Mouse (Mus musculus) ES-E14 (cell line): ENCODE data around the gene Coq6. TPM values are rescaled to one million over a fixed set of nuclear protein-coding genes. Genes with fewer than 3 reads are reported as not detected.

Experiments
- DNase-seq: peaks from one replicate; pipeline ENCODE4 v3.0.0-alpha.2; 2013; ENCODE audit warnings: low read depth, low spot score
- H3K27ac ChIP-seq: 2 replicates; pipeline ENCODE4 v1.5.1; 2012; ENCODE audit warnings: low read depth, mild to moderate bottlenecking, low read length, moderate library complexity, mixed read lengths; ENCODE audit not compliant: poor library complexity, insufficient read depth, severe bottlenecking
- H3K36me3 ChIP-seq: 2 replicates; pipeline ENCODE4 v1.6.1; 2012; ENCODE audit warnings: mild to moderate bottlenecking, low read length, moderate library complexity, mixed read lengths; ENCODE audit not compliant: control insufficient read depth, poor library complexity, insufficient read depth, severe bottlenecking
- H3K4me1 ChIP-seq, 2 experiments: fragments of 150-350 bp in 1 of 2; sonication (generic) in 1 of 2; 2 replicates each; pipeline ENCODE4 v1.6.1; 2012; ENCODE audit warnings: low read length in 2 of 2, mild to moderate bottlenecking in 1 of 2, mixed read lengths in 1 of 2; ENCODE audit not compliant: control insufficient read depth in 2 of 2, insufficient read depth in 2 of 2, poor library complexity in 1 of 2
- H3K4me3 ChIP-seq, 2 experiments: fragments of 150-350 bp in 1 of 2; sonication (generic) in 1 of 2; 2 replicates each; pipeline ENCODE4 v1.5.1; 2012; ENCODE audit warnings: low read length in 2 of 2, low read depth in 1 of 2, mild to moderate bottlenecking in 1 of 2, mixed read lengths in 1 of 2; ENCODE audit not compliant: insufficient read depth in 1 of 2, poor library complexity in 1 of 2, severe bottlenecking in 1 of 2
- H3K9ac ChIP-seq: 2 replicates; pipeline ENCODE4 v1.6.1; 2012; ENCODE audit warnings: low read depth, mild to moderate bottlenecking, low read length, mixed read lengths; ENCODE audit not compliant: poor library complexity, insufficient read depth, severe bottlenecking
- H3K9me3 ChIP-seq: fragments of 150-350 bp; sonication (generic); 2 replicates; pipeline ENCODE4 v1.6.1; 2012; ENCODE audit warnings: low read depth, mild to moderate bottlenecking, low read length; ENCODE audit not compliant: control insufficient read depth, insufficient read depth
- CHD2 ChIP-seq: IDR thresholded peaks from 2 replicates; pipeline ENCODE4 v1.6.1; 2014; ENCODE audit warnings: mild to moderate bottlenecking, low read depth, low read length, inconsistent platforms
- HCFC1 ChIP-seq: IDR thresholded peaks from 2 replicates; pipeline ENCODE4 v1.6.1; 2012; ENCODE audit warnings: low read length, inconsistent platforms, borderline replicate concordance; ENCODE audit not compliant: insufficient read depth
- MAFK ChIP-seq: IDR thresholded peaks from 2 replicates; pipeline ENCODE4 v1.6.1; 2014; ENCODE audit warnings: mild to moderate bottlenecking, low read depth, low read length, inconsistent platforms; ENCODE audit not compliant: insufficient read depth
- ZC3H11A ChIP-seq: IDR thresholded peaks from 2 replicates; pipeline ENCODE4 v1.6.1; 2012; ENCODE audit warnings: low read depth, mild to moderate bottlenecking, inconsistent platforms, low read length, borderline replicate concordance
- ZNF384 ChIP-seq: IDR thresholded peaks from 2 replicates; pipeline ENCODE4 v1.6.1; 2012; ENCODE audit warnings: low read depth, low read length, inconsistent platforms
- in situ Hi-C, 2 experiments: fragments of 600-800 bp; cut with MboI; formaldehyde crosslinking; loops; one replicate each; pipeline ENCODE4 v1.15.1; 2025; ENCODE audit warnings: low sequenced_read_pairs in 2 of 2, inconsistent platforms in 1 of 2; ENCODE audit not compliant: unreplicated experiment in 2 of 2
- total RNA-seq: library from RNA; depleted of rRNA; stranded (reverse); fragments of 300-350 nt; gene quantifications from 2 replicates; pipeline ENCODE4 v1.2.3, GENCODE M21; 2012

Gene Coq6
- total RNA-seq, 1 experiment, result 49.6 TPM

GRCm38 (mm10) chr12:84384644-84385081 lies 23.2 kb downstream of the Coq6 start:
- Histone ChIP-seq H3K4me3 (no peak overlapping the region), H3K9me3 (no peaks in the 10 kb centered on the region), H3K9ac (no peak overlapping the region), H3K36me3 (no peaks in the 10 kb centered on the region), H3K27ac (no peak overlapping the region), H3K4me1 (peaks cover 0 to 5% of the 10 kb centered on the region in 2 experiments; a peak in 1 of 4 replicates)
- DNase-seq, result no peak
- in situ Hi-C loops, result no loop called here
- TF ChIP-seq HCFC1, result no peak
- no peak for TF ChIP-seq CHD2
- TF ChIP-seq MAFK, result no peak
- no peak for TF ChIP-seq ZNF384
- TF ChIP-seq ZC3H11A, result no peak

GRCm38 (mm10) chr12:84385408-84385807 lies 24.0 kb downstream of the Coq6 start:
- Histone ChIP-seq H3K4me1 (peaks cover 0 to 5% of the 10 kb centered on the region in 2 experiments; a peak in 1 of 4 replicates), H3K27ac (no peak overlapping the region), H3K36me3 (no peaks in the 10 kb centered on the region), H3K9ac (no peak overlapping the region), H3K4me3 (no peak overlapping the region), H3K9me3 (no peaks in the 10 kb centered on the region)
- no peak for DNase-seq
- TF ChIP-seq ZC3H11A (no peak), CHD2 (no peak), HCFC1 (no peak), ZNF384 (no peak), MAFK (no peak)
- in situ Hi-C loops, result no loop called here

GRCm38 (mm10) chr12:84388097-84388496 lies 26.6 kb downstream of the Coq6 start:
- H3K4me3 ChIP-seq, result no peak overlapping the region
- no peaks in the 10 kb centered on the region for H3K9me3 ChIP-seq
- TF ChIP-seq MAFK, result no peak
- no peak for TF ChIP-seq ZC3H11A
- TF ChIP-seq HCFC1, result no peak
- TF ChIP-seq ZNF384, result no peak
- no peak for TF ChIP-seq CHD2
- in situ Hi-C loops, result no loop called here
- H3K27ac ChIP-seq, result no peak overlapping the region
- H3K9ac ChIP-seq, result no peak overlapping the region
- no peaks in the 10 kb centered on the region for H3K36me3 ChIP-seq
- H3K4me1 ChIP-seq, result peaks cover 0 to 5% of the 10 kb centered on the region in 2 experiments; a peak in 1 of 4 replicates
- DNase-seq, result no peak

GRCm38 (mm10) chr12:84388774-84389400 lies 27.4 kb downstream of the Coq6 start:
- H3K4me1 ChIP-seq, result peaks cover 0 to 5% of the 10 kb centered on the region in 2 experiments; a peak in 1 of 4 replicates
- H3K9me3 ChIP-seq, result no peaks in the 10 kb centered on the region
- H3K27ac ChIP-seq, result no peak overlapping the region
- no peaks in the 10 kb centered on the region for H3K36me3 ChIP-seq
- in situ Hi-C loops, result no loop called here
- H3K4me3 ChIP-seq, result no peak overlapping the region
- TF ChIP-seq ZC3H11A, result no peak
- no peak for TF ChIP-seq HCFC1
- TF ChIP-seq MAFK, result no peak
- no peak for TF ChIP-seq CHD2
- TF ChIP-seq ZNF384, result 0 out of 2 replicates have a peak, but pooled peaks have one; percentile 31
- DNase-seq, result no peak
- H3K9ac ChIP-seq, result no peak overlapping the region

GRCm38 (mm10) chr12:84390336-84390735 lies 28.9 kb downstream of the Coq6 start:
- no peak for DNase-seq
- TF ChIP-seq HCFC1 (no peak), MAFK (no peak), ZNF384 (no peak), CHD2 (no peak), ZC3H11A (no peak)
- Histone ChIP-seq H3K27ac (no peak overlapping the region), H3K4me1 (peaks cover 0 to 5% of the 10 kb centered on the region in 2 experiments; a peak in 1 of 4 replicates), H3K9ac (no peak overlapping the region), H3K9me3 (no peaks in the 10 kb centered on the region), H3K4me3 (no peak overlapping the region), H3K36me3 (no peaks in the 10 kb centered on the region)
- in situ Hi-C loops, result no loop called here
